Mouse (Mus musculus) kidney, postnatal 0 days (tissue): Measurements from ENCODE around the gene Ralgps1. TPM values are rescaled to one million over a fixed set of nuclear protein-coding genes. Genes with fewer than 3 reads are reported as not detected.

Source experiments
- ATAC-seq: fragments of 200-750 bp; cut with Nextera tagmentation; replicated peaks from 2 replicates; pipeline ENCODE4 v1.8.0; 2017; ENCODE audit warnings: low read depth, moderate number of reproducible peaks, moderate TSS enrichment, moderate library complexity; ENCODE audit not compliant: low FRiP score
- DNase-seq: peaks from one replicate; pipeline ENCODE4 v3.0.0-alpha.2; 2016; ENCODE audit warnings: low spot score
- H3K27ac ChIP-seq: fragments of 300-500 bp; sonication (generic); 2 replicates; pipeline ENCODE4 v1.5.1; 2014; ENCODE audit warnings: mild to moderate bottlenecking
- H3K27me3 ChIP-seq: fragments of 300-500 bp; sonication (generic); 2 replicates; pipeline ENCODE4 v1.6.1; 2014; ENCODE audit warnings: low read length, mixed read lengths; ENCODE audit not compliant: insufficient read depth
- H3K36me3 ChIP-seq: fragments of 300-500 bp; sonication (generic); 2 replicates; pipeline ENCODE4 v1.6.1; 2014; ENCODE audit warnings: low read length, mixed read lengths; ENCODE audit not compliant: insufficient read depth
- H3K4me1 ChIP-seq: fragments of 300-500 bp; sonication (generic); replicated peaks from 2 replicates; pipeline ENCODE4 v1.6.1; 2014; ENCODE audit warnings: antibody characterized with exemption, low read length, mixed read lengths; ENCODE audit not compliant: insufficient read depth
- H3K4me2 ChIP-seq: fragments of 300-500 bp; sonication (generic); 2 replicates; pipeline ENCODE4 v1.6.1; 2014; ENCODE audit warnings: mild to moderate bottlenecking, low read length, moderate library complexity, mixed read lengths
- H3K4me3 ChIP-seq: fragments of 300-500 bp; sonication (generic); replicated peaks from 2 replicates; pipeline ENCODE4 v1.5.1; 2014; ENCODE audit warnings: low read depth, low read length
- H3K9ac ChIP-seq: fragments of 300-500 bp; sonication (generic); 2 replicates; pipeline ENCODE4 v1.6.1; 2014; ENCODE audit warnings: low read depth, low read length
- H3K9me3 ChIP-seq: fragments of 300-500 bp; sonication (generic); replicated peaks from 2 replicates; pipeline ENCODE4 v1.6.1; 2016; ENCODE audit warnings: low read length, inconsistent platforms, mixed read lengths
- CTCF ChIP-seq: IDR thresholded peaks from 2 replicates; pipeline ENCODE4 v1.5.1; 2016; ENCODE audit warnings: antibody characterized with exemption, low read depth, mild to moderate bottlenecking, moderate library complexity
- WGBS: fragments of 180-500 bp; shearing (Covaris S2); extraction: QIAGEN DNeasy Blood & Tissue Kit; methylation state at CpG from one replicate; pipeline ENCODE4 v1.1.7; 2014; 5-methylcytosine and 5-hydroxymethylcytosine counted together
- polyA plus RNA-seq: library from polyadenylated mRNA; unstranded; fragments of >200 nt; fragmentation: Nextera tagmentation; extraction: Ambion mirVana; gene quantifications from 2 replicates; pipeline ENCODE4 v1.2.1, GENCODE M21; 2015

Gene Ralgps1
- 3.1 and 3.4 TPM in 2 replicates for polyA plus RNA-seq

DNA sequence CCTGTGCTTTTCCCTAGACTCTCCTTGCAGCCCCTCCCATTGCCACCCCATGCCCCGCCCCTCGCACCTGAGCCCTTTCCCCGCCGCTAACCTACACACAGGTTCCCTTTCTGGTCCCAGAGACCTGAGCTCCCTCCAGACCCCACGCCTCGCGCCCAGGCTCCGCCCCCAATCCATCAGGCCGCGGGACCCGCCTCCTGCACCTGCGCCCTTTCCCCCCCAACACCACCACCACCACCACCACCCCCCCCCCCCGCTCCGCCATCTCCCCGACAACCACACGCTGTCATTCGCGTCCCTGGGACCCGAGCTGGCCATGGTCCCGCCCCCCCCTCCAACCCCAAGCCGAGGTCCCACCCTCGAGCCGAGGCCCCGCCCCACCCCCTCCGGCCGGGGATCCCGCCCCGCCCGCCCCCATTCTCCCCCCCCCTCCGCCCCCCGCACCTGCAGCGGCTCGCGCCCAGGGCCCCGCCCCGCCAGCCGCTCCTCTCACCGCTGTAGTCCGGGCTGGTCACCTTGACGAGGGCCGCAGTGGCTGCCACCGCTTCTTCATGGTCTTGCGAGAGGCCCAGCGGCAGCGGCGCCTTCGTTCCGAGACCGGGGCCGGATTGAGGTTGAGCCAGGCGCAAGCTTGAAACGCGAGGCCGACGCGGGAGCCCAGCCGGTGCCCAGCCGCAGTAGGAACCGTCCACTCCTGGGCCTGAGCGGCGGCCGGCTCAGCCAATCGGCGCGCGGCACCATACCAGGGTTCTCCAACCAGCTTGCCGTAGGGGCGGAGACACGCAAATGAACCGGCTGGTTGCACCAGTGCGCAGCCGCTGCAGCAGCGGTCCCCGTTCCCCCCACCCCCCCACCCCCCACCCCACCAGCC, at the start of gene Ralgps1:
Gene Ralgps1, minus strand, starts transcription at position 710 of the 871 bp plus-strand sequence.
- Histone ChIP-seq H3K27me3 (no peaks in the 10 kb centered on the region), H3K4me2 (peak within 1 kb of the TSS; percentile 68), H3K36me3 (no peaks in the 10 kb centered on the region), H3K4me1 (no peaks in the 10 kb centered on the region), H3K9me3 (no peaks in the 10 kb centered on the region), H3K9ac (peak within 1 kb of the TSS; percentile 64), H3K27ac (peak within 1 kb of the TSS; percentile 94), H3K4me3 (peak within 1 kb of the TSS; percentile 57)
- ATAC-seq (peak; percentile 97), DNase-seq (peak; percentile 98)
- TF ChIP-seq CTCF: no peak
- under 1% methylated on average over 48 of the region's 74 CpGs for WGBS

DNA sequence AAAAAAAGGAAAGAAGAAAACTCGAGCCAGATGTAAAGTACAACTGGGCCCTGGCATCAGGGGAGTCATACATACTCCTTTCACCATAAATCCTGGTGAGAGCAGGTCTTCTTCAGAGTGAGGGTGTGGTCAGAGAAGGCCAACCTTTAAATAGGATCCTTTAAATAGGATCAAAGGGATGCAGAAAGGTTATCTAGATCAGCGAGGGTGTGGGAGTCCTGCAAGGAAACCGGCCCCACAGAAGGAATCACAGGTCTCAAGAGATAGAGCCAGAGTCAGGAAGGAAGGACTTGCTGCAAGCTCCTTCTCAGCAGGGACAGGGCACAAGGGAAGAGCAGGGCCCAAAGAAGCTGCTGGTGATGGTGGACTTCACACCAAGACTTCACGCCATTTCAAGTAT, 46.2 kb upstream of the Ralgps1 start:
- no peak for TF ChIP-seq CTCF
- no peaks in the 10 kb centered on the region for H3K9me3 ChIP-seq
- WGBS: 62% methylated on average over 4 of the region's 4 CpGs
- no peak for DNase-seq
- H3K4me1 ChIP-seq: no peaks in the 10 kb centered on the region
- H3K4me2 ChIP-seq: no peak overlapping the region
- H3K27ac ChIP-seq: no peak overlapping the region
- ATAC-seq: no peak
- H3K9ac ChIP-seq: no peak overlapping the region
- H3K36me3 ChIP-seq: 0 out of 2 replicates have a peak, but pooled peaks cover 3% of the 10 kb centered on the region
- no peaks in the 10 kb centered on the region for H3K27me3 ChIP-seq
- H3K4me3 ChIP-seq: no peak overlapping the region

DNA sequence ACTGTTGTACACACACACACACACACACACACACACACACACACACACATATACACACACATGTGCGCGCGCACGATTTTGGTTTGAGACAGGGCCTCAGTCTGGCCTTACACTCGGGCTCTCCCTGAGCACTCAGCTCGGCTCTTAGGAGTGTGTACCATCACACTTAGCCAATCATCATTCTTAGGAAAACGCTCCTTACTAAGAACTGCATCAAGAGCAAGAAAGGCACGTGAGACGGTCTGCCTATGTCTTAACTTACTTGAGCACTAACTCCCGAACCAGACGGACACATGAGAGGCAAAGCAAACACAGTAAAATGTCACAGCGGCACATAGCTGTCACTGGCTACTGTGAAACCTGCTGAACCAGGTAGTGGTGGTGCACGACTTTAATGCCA, 42.7 kb upstream of the Ralgps1 start:
- Histone ChIP-seq H3K36me3 (peaks cover 16% of the 10 kb centered on the region; the same call in 1 of the 2 replicates), H3K9me3 (no peaks in the 10 kb centered on the region), H3K27ac (no peak overlapping the region), H3K4me1 (no peaks in the 10 kb centered on the region), H3K4me3 (no peak overlapping the region), H3K4me2 (no peak overlapping the region), H3K27me3 (no peaks in the 10 kb centered on the region), H3K9ac (no peak overlapping the region)
- DNase-seq (no peak), ATAC-seq (no peak)
- 87% methylated on average over 13 of the region's 13 CpGs for WGBS
- TF ChIP-seq CTCF: no peak

DNA sequence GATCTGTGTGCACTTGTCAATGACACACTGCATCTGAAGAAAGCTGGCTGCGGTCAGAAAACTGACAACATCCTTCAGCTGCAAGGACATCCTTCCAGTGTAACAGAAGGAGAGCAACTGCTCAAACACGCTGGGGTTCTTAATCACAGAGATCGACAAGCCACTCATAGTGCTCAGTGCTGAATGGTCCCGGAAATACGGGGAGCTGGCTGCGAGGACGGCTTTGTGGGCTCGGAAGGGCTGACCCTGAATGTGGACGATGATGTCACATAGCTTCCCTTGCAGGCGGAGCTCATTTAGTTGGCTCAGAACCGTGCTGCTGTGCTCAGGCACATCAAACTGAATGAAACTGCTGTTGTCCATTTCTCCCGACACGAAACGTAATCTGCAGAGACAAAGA, 40.8 kb upstream of the Ralgps1 start:
- Histone ChIP-seq H3K9me3 (no peaks in the 10 kb centered on the region), H3K4me1 (no peaks in the 10 kb centered on the region), H3K4me3 (no peak overlapping the region), H3K27me3 (no peaks in the 10 kb centered on the region), H3K27ac (no peak overlapping the region), H3K9ac (no peak overlapping the region), H3K4me2 (no peak overlapping the region), H3K36me3 (peaks cover 16% of the 10 kb centered on the region; the same call in 1 of the 2 replicates)
- WGBS: 82% methylated on average over 14 of the region's 14 CpGs
- DNase-seq (no peak), ATAC-seq (no peak)
- TF ChIP-seq CTCF: no peak

DNA sequence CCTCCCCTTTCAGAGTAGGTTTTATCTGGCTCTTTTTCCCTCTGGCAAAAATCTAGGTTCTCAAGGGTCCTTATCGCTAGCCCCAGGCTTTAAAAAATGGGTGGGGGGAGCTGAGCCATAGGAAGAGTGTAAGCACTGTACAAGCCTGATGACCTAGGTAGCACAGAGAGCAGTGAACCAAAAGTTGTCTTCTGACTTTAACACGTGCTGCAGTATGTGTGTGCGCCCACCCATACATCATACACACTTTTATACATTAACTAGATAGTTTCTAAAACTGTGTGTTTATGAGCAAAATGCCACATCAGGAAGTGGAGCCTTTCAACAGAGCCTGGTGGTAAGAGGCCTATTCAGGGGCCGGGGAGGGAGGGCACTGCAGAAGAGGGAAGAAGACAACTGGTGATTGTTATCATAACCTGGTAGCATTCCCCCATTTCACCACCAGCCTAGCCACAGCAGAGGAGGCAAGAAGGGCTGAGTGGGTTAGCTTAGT, 32.3 kb upstream of the Ralgps1 start:
- H3K9me3 ChIP-seq: no peaks in the 10 kb centered on the region
- H3K36me3 ChIP-seq: 0 out of 2 replicates have a peak, but pooled peaks cover 4% of the 10 kb centered on the region
- H3K27ac ChIP-seq: peak overlapping the region; percentile 22; the same call in 1 of the 2 replicates
- 65% methylated on average over 4 of the region's 4 CpGs for WGBS
- H3K4me1 ChIP-seq: no peaks in the 10 kb centered on the region
- H3K4me3 ChIP-seq: no peak overlapping the region
- H3K9ac ChIP-seq: no peak overlapping the region
- no peak overlapping the region for H3K4me2 ChIP-seq
- no peak for DNase-seq
- TF ChIP-seq CTCF: no peak
- H3K27me3 ChIP-seq: no peaks in the 10 kb centered on the region
- no peak for ATAC-seq

DNA sequence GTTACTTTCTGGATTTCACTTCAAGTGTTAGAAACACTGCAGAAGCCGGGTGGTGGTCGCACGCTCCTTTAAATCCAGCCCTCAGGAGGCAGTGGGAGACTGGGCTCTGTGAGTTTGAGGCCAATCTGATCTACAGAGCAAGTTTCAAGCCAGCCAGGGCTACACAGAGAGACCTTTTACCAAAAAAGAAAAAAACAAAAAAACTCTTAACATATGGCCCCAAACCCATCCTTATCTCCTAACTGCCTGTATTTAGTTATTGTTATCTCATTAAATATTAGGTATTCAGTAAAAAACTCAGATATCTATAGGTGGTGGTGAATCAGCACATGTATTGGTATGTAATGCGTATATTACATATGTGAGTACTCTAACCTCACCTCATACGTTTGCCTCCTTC, 31.4 kb upstream of the Ralgps1 start:
- DNase-seq (no peak), ATAC-seq (no peak)
- H3K9me3 ChIP-seq: no peaks in the 10 kb centered on the region
- no peak overlapping the region for H3K4me2 ChIP-seq
- no peaks in the 10 kb centered on the region for H3K27me3 ChIP-seq
- TF ChIP-seq CTCF: no peak
- no peak overlapping the region for H3K4me3 ChIP-seq
- no peak overlapping the region for H3K27ac ChIP-seq
- no peaks in the 10 kb centered on the region for H3K4me1 ChIP-seq
- 60% methylated on average over 5 of the region's 5 CpGs for WGBS
- no peak overlapping the region for H3K9ac ChIP-seq
- H3K36me3 ChIP-seq: 0 out of 2 replicates have a peak, but pooled peaks cover 4% of the 10 kb centered on the region
